Mouse (Mus musculus): Measurements from ENCODE around the gene Tacc3. TPM values are rescaled to one million over a fixed set of nuclear protein-coding genes. Genes with fewer than 3 reads are reported as not detected.

Tacc3 gene
- polyA plus RNA-seq, 1 experiment from 2014 or later, result 45.9 TPM

- DNase-seq (no peak), ATAC-seq (ENCODE audit: low FRiP score, low TSS enrichment) (no peak)
- Histone ChIP-seq H3K4me2 (ENCODE audit: low read length) (peak overlapping the region; percentile 74; the same call in 1 of the 2 replicates), H3K4me3 (replicated peaks; ENCODE audit: low read depth, low read length) (no peak overlapping the region; the same call in 1 of the 2 replicates), H3K9ac (replicated peaks; ENCODE audit: low read length) (no peak overlapping the region), H3K27ac (replicated peaks; ENCODE audit: low read depth, low read length) (peak overlapping the region; percentile 32; the same call in 1 of the 2 replicates), H3K27me3 (ENCODE audit: control insufficient read depth, insufficient read depth, low read length) (peaks cover 30% of the 10 kb centered on the region; the same call in 1 of the 2 replicates), H3K9me3 (ENCODE audit: control insufficient read depth, low read length) (no peaks in the 10 kb centered on the region), H3K4me1 (ENCODE audit: control insufficient read depth, insufficient read depth, low read length) (peaks cover 53% of the 10 kb centered on the region), H3K36me3 (ENCODE audit: control insufficient read depth, insufficient read depth, low read length) (no peaks in the 10 kb centered on the region)
- 30% methylated on average over 9 of the region's 9 CpGs for WGBS
Observed at GRCm38 (mm10) chr5:33694461-33694847, 36.5 kb downstream of the Tacc3 start.

- H3K27me3 ChIP-seq (ENCODE audit: control insufficient read depth, insufficient read depth, low read length), result peaks cover 30% of the 10 kb centered on the region; the same call in 1 of the 2 replicates
- H3K27ac ChIP-seq (replicated peaks; ENCODE audit: low read depth, low read length), result peak overlapping the region; percentile 61
- no peaks in the 10 kb centered on the region for H3K36me3 ChIP-seq (ENCODE audit: control insufficient read depth, insufficient read depth, low read length)
- peak; percentile 75 for ATAC-seq (ENCODE audit: low FRiP score, low TSS enrichment)
- peak overlapping the region; percentile 58; the same call in 1 of the 2 replicates for H3K9ac ChIP-seq (replicated peaks; ENCODE audit: low read length)
- no peaks in the 10 kb centered on the region for H3K9me3 ChIP-seq (ENCODE audit: control insufficient read depth, low read length)
- peak overlapping the region; percentile 36 for H3K4me3 ChIP-seq (replicated peaks; ENCODE audit: low read depth, low read length)
- peaks cover 47% of the 10 kb centered on the region for H3K4me1 ChIP-seq (ENCODE audit: control insufficient read depth, insufficient read depth, low read length)
- under 1% methylated on average over 68 of the region's 71 CpGs for WGBS
- H3K4me2 ChIP-seq (ENCODE audit: low read length), result peak overlapping the region; percentile 74
- DNase-seq, result peak; percentile 82
Observed at GRCm38 (mm10) chr5:33694848-33695717, 37.2 kb downstream of the Tacc3 start.

GRCm38 (mm10) chr5:33695718-33696121 is 37.8 kb downstream of the Tacc3 start:
- 2% methylated on average over 24 of the region's 24 CpGs for WGBS
- H3K4me1 ChIP-seq (ENCODE audit: control insufficient read depth, insufficient read depth, low read length), result peaks cover 49% of the 10 kb centered on the region
- peak overlapping the region; percentile 61 for H3K27ac ChIP-seq (replicated peaks; ENCODE audit: low read depth, low read length)
- peak overlapping the region; percentile 58; the same call in 1 of the 2 replicates for H3K9ac ChIP-seq (replicated peaks; ENCODE audit: low read length)
- H3K27me3 ChIP-seq (ENCODE audit: control insufficient read depth, insufficient read depth, low read length), result peaks cover 28% of the 10 kb centered on the region; the same call in 1 of the 2 replicates
- H3K4me3 ChIP-seq (replicated peaks; ENCODE audit: low read depth, low read length), result peak overlapping the region; percentile 36
- peak; percentile 7; the same call in 1 of the 2 replicates for ATAC-seq (ENCODE audit: low FRiP score, low TSS enrichment)
- H3K36me3 ChIP-seq (ENCODE audit: control insufficient read depth, insufficient read depth, low read length), result no peaks in the 10 kb centered on the region
- H3K9me3 ChIP-seq (ENCODE audit: control insufficient read depth, low read length), result no peaks in the 10 kb centered on the region
- peak overlapping the region; percentile 74 for H3K4me2 ChIP-seq (ENCODE audit: low read length)
- DNase-seq, result peak; percentile 41

GRCm38 (mm10) chr5:33696430-33696829 is 38.5 kb downstream of the Tacc3 start:
- no peak overlapping the region for H3K4me2 ChIP-seq (ENCODE audit: low read length)
- DNase-seq, result no peak
- H3K27me3 ChIP-seq (ENCODE audit: control insufficient read depth, insufficient read depth, low read length), result peaks cover 30% of the 10 kb centered on the region; the same call in 1 of the 2 replicates
- no peak overlapping the region for H3K4me3 ChIP-seq (replicated peaks; ENCODE audit: low read depth, low read length)
- WGBS, result 45% methylated on average over 5 of the region's 5 CpGs
- H3K9me3 ChIP-seq (ENCODE audit: control insufficient read depth, low read length), result no peaks in the 10 kb centered on the region
- no peak overlapping the region for H3K27ac ChIP-seq (replicated peaks; ENCODE audit: low read depth, low read length)
- no peaks in the 10 kb centered on the region for H3K36me3 ChIP-seq (ENCODE audit: control insufficient read depth, insufficient read depth, low read length)
- H3K9ac ChIP-seq (replicated peaks; ENCODE audit: low read length), result no peak overlapping the region
- peaks cover 49% of the 10 kb centered on the region for H3K4me1 ChIP-seq (ENCODE audit: control insufficient read depth, insufficient read depth, low read length)
- no peak for ATAC-seq (ENCODE audit: low FRiP score, low TSS enrichment)

- Histone ChIP-seq H3K27ac (replicated peaks; ENCODE audit: low read depth, low read length) (0 out of 2 replicates have a peak overlapping the region, but pooled peaks have one; percentile 3), H3K9ac (replicated peaks; ENCODE audit: low read length) (no peak overlapping the region), H3K36me3 (ENCODE audit: control insufficient read depth, insufficient read depth, low read length) (no peaks in the 10 kb centered on the region), H3K4me3 (replicated peaks; ENCODE audit: low read depth, low read length) (no peak overlapping the region), H3K4me2 (ENCODE audit: low read length) (no peak overlapping the region), H3K27me3 (ENCODE audit: control insufficient read depth, insufficient read depth, low read length) (peaks cover 30% of the 10 kb centered on the region; the same call in 1 of the 2 replicates), H3K9me3 (ENCODE audit: control insufficient read depth, low read length) (no peaks in the 10 kb centered on the region), H3K4me1 (ENCODE audit: control insufficient read depth, insufficient read depth, low read length) (peaks cover 44% of the 10 kb centered on the region)
- no peak for DNase-seq
- WGBS, result 17% methylated on average over 1 of the region's 1 CpGs
- no peak for ATAC-seq (ENCODE audit: low FRiP score, low TSS enrichment)
Observed at GRCm38 (mm10) chr5:33697534-33697933, 39.6 kb downstream of the Tacc3 start.

GRCm38 (mm10) chr5:33697947-33698512 is 40.1 kb downstream of the Tacc3 start:
- 0 out of 2 replicates have a peak overlapping the region, but pooled peaks have one; percentile 3 for H3K27ac ChIP-seq (replicated peaks; ENCODE audit: low read depth, low read length)
- H3K4me3 ChIP-seq (replicated peaks; ENCODE audit: low read depth, low read length), result no peak overlapping the region
- no peak overlapping the region for H3K4me2 ChIP-seq (ENCODE audit: low read length)
- no peaks in the 10 kb centered on the region for H3K36me3 ChIP-seq (ENCODE audit: control insufficient read depth, insufficient read depth, low read length)
- WGBS, result 6% methylated on average over 13 of the region's 13 CpGs
- DNase-seq (peak; percentile 77), ATAC-seq (ENCODE audit: low FRiP score, low TSS enrichment) (peak; percentile 65)
- peaks cover 30% of the 10 kb centered on the region; the same call in 1 of the 2 replicates for H3K27me3 ChIP-seq (ENCODE audit: control insufficient read depth, insufficient read depth, low read length)
- no peaks in the 10 kb centered on the region for H3K9me3 ChIP-seq (ENCODE audit: control insufficient read depth, low read length)
- H3K9ac ChIP-seq (replicated peaks; ENCODE audit: low read length), result no peak overlapping the region
- H3K4me1 ChIP-seq (ENCODE audit: control insufficient read depth, insufficient read depth, low read length), result peaks cover 39% of the 10 kb centered on the region

- Histone ChIP-seq H3K27ac (replicated peaks; ENCODE audit: low read depth, low read length) (0 out of 2 replicates have a peak overlapping the region, but pooled peaks have one; percentile 20), H3K9me3 (ENCODE audit: control insufficient read depth, low read length) (no peaks in the 10 kb centered on the region), H3K36me3 (ENCODE audit: control insufficient read depth, insufficient read depth, low read length) (no peaks in the 10 kb centered on the region), H3K27me3 (ENCODE audit: control insufficient read depth, insufficient read depth, low read length) (peaks cover 30% of the 10 kb centered on the region; the same call in 1 of the 2 replicates), H3K4me1 (ENCODE audit: control insufficient read depth, insufficient read depth, low read length) (peaks cover 38% of the 10 kb centered on the region), H3K4me2 (ENCODE audit: low read length) (no peak overlapping the region), H3K9ac (replicated peaks; ENCODE audit: low read length) (no peak overlapping the region), H3K4me3 (replicated peaks; ENCODE audit: low read depth, low read length) (no peak overlapping the region)
- 80% methylated on average over 5 of the region's 5 CpGs for WGBS
- DNase-seq (no peak), ATAC-seq (ENCODE audit: low FRiP score, low TSS enrichment) (no peak)
Observed at GRCm38 (mm10) chr5:33698669-33699068, 40.7 kb downstream of the Tacc3 start.

- no peak overlapping the region for H3K9ac ChIP-seq (replicated peaks; ENCODE audit: low read length)
- no peak overlapping the region for H3K4me3 ChIP-seq (replicated peaks; ENCODE audit: low read depth, low read length)
- no peak overlapping the region for H3K4me2 ChIP-seq (ENCODE audit: low read length)
- H3K9me3 ChIP-seq (ENCODE audit: control insufficient read depth, low read length), result no peaks in the 10 kb centered on the region
- peaks cover 20% of the 10 kb centered on the region; the same call in 1 of the 2 replicates for H3K27me3 ChIP-seq (ENCODE audit: control insufficient read depth, insufficient read depth, low read length)
- ATAC-seq (ENCODE audit: low FRiP score, low TSS enrichment) (no peak), DNase-seq (no peak)
- 54% methylated on average over 13 of the region's 13 CpGs for WGBS
- H3K27ac ChIP-seq (replicated peaks; ENCODE audit: low read depth, low read length), result no peak overlapping the region
- peaks cover 40% of the 10 kb centered on the region for H3K4me1 ChIP-seq (ENCODE audit: control insufficient read depth, insufficient read depth, low read length)
- H3K36me3 ChIP-seq (ENCODE audit: control insufficient read depth, insufficient read depth, low read length), result no peaks in the 10 kb centered on the region
Observed at GRCm38 (mm10) chr5:33700010-33700409, 42.1 kb downstream of the Tacc3 start.

Data from midbrain, embryonic 14.5 days (tissue).